1 mouse cellular context compared by ENCODE assay signal in the genomic region with DNA sequence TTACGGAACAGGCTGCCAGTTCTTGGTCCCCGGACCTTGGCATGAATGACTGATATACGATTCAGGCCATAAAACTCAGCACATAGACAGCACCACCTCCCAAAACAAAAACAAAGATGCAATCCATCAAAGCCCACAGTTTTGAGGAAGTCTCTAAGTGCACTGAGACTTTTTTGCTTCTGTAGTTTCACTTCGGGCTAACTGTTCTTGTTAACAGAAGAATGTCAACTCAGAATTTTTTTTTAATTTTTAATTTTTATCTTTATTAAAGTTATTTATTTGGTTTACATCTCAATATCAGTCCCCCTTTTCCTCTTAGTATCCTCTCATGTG.
TF ChIP-seq lines count a peak whose summit lies in the region.

No protein-coding gene starts in this region.

TF ChIP-seq in CH12.LX, 34 proteins besides CTCF, POLR2A, EP300 and RAD21:
- TF ChIP-seq TBP (conservative IDR thresholded peaks at IDR 0.05; ENCODE audit: low read depth, low read length) (no peak), E2F4 (IDR thresholded peaks at IDR 0.05; ENCODE audit: insufficient replicate concordance, low read depth, low read length) (no peak), ZNF384 (IDR thresholded peaks at IDR 0.05; ENCODE audit: low read depth, low read length) (peak; percentile 20; the same call in 1 of the 2 replicates), MXI1 (IDR thresholded peaks at IDR 0.05; ENCODE audit: low read depth, low read length) (no peak), MAFK (IDR thresholded peaks at IDR 0.05; ENCODE audit: insufficient replicate concordance, low read length) (no peak), HCFC1 (IDR thresholded peaks at IDR 0.05; ENCODE audit: low read depth, low read length) (no peak), USF1 (IDR thresholded peaks at IDR 0.05; ENCODE audit: low read depth, low read length) (no peak)
